Mouse (Mus musculus): Measurements from ENCODE around the gene Asphd1. TPM values are rescaled to one million over a fixed set of nuclear protein-coding genes. Genes with fewer than 3 reads are reported as not detected.

Asphd1 gene
- 1.4 TPM in 2 replicates for polyA plus RNA-seq (2012; rRNA removed)

DNA sequence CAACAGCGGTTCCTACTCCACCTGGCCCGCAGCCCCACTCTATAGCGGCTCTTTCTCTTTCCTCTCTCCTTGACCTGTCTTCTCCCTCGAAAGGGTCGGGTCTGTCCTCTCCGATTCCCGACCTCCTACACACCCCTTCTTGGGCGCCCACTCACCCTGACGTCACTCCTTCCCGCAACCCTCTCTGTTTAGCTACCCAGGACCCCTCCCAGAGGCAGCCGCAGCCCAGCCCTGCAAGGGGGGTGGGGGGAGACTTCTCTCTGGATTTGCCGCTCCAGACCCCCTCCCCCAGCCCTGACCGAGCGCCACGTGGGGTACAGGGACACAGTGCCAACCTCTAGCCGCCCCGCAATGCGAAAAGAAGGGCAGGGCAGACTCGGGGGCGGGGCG is at the start of gene Asphd1:
Gene Asphd1 (minus strand): TSS at position 180 of the 390 bp plus-strand sequence.
- peaks cover 29% of the 10 kb centered on the region for H3K4me1 ChIP-seq (ENCODE audit: control insufficient read depth, insufficient read depth, low read length)
- H3K27me3 ChIP-seq (ENCODE audit: control insufficient read depth, insufficient read depth, low read length): no peaks in the 10 kb centered on the region
- peak within 1 kb of the TSS; percentile 31 for H3K4me3 ChIP-seq (ENCODE audit: control insufficient read depth, low read depth, low read length)
- no peak for TF ChIP-seq POLR2A (IDR thresholded peaks at IDR 0.05; ENCODE audit: control insufficient read depth, low read depth, low read length)
- no peak for TF ChIP-seq CTCF (IDR thresholded peaks at IDR 0.05; ENCODE audit: control insufficient read depth, insufficient read depth, insufficient replicate concordance, low read depth, low read length)
- peaks cover 4% of the 10 kb centered on the region for H3K36me3 ChIP-seq (ENCODE audit: control insufficient read depth, insufficient read depth, low read length)
- H3K27ac ChIP-seq (ENCODE audit: control insufficient read depth, insufficient read depth, low read depth, low read length): no peak within 1 kb of the TSS

DNA sequence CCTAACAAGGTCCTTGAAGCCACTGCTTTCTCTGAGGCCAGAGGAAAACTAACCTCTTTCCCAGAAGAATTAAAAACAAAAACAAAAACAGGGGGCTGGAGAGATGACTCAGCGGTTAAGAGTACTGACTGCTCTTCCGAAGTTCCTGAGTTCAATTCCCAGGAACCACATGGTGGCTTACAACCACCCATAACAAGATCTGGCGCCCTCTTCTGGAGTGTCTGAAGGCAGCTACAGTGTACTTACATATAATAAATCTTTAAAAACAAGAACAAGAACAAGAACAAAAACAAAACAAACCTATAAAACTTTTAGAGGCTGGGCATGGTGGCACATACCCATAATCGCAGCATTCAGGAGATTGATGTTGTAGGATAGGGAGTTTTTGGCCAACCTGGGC is 47.1 kb upstream of the Asphd1 start:
- Histone ChIP-seq H3K27ac (ENCODE audit: control insufficient read depth, insufficient read depth, low read depth, low read length) (no peak overlapping the region), H3K27me3 (ENCODE audit: control insufficient read depth, insufficient read depth, low read length) (no peaks in the 10 kb centered on the region), H3K4me3 (ENCODE audit: control insufficient read depth, low read depth, low read length) (no peak overlapping the region), H3K36me3 (ENCODE audit: control insufficient read depth, insufficient read depth, low read length) (no peaks in the 10 kb centered on the region), H3K4me1 (ENCODE audit: control insufficient read depth, insufficient read depth, low read length) (peaks cover 2% of the 10 kb centered on the region; the same call in 1 of the 2 replicates)
- TF ChIP-seq POLR2A (IDR thresholded peaks at IDR 0.05; ENCODE audit: control insufficient read depth, low read depth, low read length): no peak
- no peak for TF ChIP-seq CTCF (IDR thresholded peaks at IDR 0.05; ENCODE audit: control insufficient read depth, insufficient read depth, insufficient replicate concordance, low read depth, low read length)

DNA sequence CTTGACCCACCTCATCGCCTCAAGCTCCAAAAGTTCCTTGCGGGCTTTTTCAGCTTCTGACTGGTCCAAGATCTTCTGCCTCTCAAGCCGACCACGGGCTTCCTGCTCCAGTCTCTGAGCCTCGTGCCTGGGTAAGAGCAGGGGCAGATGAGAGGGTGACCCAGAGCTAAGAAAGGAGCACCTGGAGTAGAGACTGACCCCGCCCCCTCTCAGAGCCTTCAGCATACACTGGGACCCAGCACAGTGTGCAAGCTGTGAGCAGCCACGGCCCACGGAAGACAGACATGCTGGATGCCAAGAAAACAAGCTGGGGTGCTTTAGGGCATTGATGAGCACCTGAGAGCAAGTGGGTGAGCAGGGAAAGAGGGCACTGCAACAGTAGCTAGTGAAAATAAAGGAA is 39.4 kb upstream of the Asphd1 start:
- TF ChIP-seq CTCF (IDR thresholded peaks at IDR 0.05; ENCODE audit: control insufficient read depth, insufficient read depth, insufficient replicate concordance, low read depth, low read length) (no peak), POLR2A (IDR thresholded peaks at IDR 0.05; ENCODE audit: control insufficient read depth, low read depth, low read length) (no peak)
- no peaks in the 10 kb centered on the region for H3K36me3 ChIP-seq (ENCODE audit: control insufficient read depth, insufficient read depth, low read length)
- no peak overlapping the region for H3K4me3 ChIP-seq (ENCODE audit: control insufficient read depth, low read depth, low read length)
- H3K27me3 ChIP-seq (ENCODE audit: control insufficient read depth, insufficient read depth, low read length): no peaks in the 10 kb centered on the region
- H3K27ac ChIP-seq (ENCODE audit: control insufficient read depth, insufficient read depth, low read depth, low read length): no peak overlapping the region
- H3K4me1 ChIP-seq (ENCODE audit: control insufficient read depth, insufficient read depth, low read length): no peaks in the 10 kb centered on the region

DNA sequence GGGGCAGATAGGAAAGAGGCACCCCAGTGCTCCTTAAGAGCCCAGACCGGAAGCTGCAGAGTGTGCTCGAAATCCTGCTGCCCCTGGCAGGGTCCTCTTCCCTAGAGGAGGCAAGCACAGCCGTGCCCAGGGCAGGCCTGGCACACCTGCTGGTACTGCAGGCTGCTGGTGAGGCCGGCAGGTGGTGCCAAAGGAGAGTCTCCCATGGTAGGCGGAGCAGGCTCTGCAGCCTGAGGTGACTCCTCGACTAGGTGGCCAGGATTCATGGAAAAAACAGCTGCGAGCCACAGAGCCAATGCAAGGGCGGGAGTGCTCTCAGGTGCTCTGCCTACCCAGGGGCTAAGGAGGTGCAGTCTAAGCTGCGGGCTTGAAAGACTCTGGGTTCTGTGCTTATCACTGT is 36.9 kb upstream of the Asphd1 start:
- TF ChIP-seq CTCF (IDR thresholded peaks at IDR 0.05; ENCODE audit: control insufficient read depth, insufficient read depth, insufficient replicate concordance, low read depth, low read length) (peak; percentile 42; the same call in 1 of the 2 replicates), POLR2A (IDR thresholded peaks at IDR 0.05; ENCODE audit: control insufficient read depth, low read depth, low read length) (no peak)
- H3K4me3 ChIP-seq (ENCODE audit: control insufficient read depth, low read depth, low read length): no peak overlapping the region
- no peaks in the 10 kb centered on the region for H3K36me3 ChIP-seq (ENCODE audit: control insufficient read depth, insufficient read depth, low read length)
- H3K4me1 ChIP-seq (ENCODE audit: control insufficient read depth, insufficient read depth, low read length): no peaks in the 10 kb centered on the region; the same call in 1 of the 2 replicates
- H3K27ac ChIP-seq (ENCODE audit: control insufficient read depth, insufficient read depth, low read depth, low read length): no peak overlapping the region
- no peaks in the 10 kb centered on the region for H3K27me3 ChIP-seq (ENCODE audit: control insufficient read depth, insufficient read depth, low read length)

DNA sequence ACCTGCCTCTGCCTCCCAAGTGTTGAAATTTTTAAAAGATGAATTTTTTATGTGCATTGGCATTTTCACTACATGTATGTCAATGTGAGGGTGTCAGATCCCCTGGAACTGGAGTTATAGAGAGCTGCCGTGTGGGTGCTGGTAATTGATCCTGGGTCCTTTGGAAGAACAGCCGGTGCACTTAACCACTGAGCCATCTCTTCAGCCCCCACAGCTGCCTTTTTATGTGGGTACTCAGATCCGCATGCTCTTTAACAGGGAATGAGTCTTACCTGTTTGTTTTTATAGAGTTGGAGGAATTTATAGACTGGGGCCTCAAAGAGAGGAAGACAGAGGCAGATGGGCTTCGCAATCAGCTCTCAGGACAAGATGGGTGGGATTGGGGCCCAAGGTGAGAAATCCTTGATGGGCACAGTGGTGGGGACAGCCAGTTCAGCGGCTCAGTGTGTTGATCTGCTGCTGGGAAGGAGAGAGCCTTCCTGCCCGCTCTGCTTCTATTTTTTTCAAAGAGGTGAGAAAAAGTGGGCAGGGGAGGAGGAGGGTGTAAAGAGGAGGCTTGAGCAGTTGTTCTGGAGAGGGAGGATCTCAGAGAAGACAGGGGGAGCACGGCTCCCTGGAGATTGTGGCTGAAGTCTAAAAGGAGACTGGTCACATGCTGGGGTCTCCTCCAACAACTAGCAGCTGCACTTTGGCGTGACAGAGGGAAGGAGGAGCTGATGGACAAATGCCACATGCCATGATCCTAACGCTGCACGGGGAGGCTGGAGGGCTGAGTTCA is 35.5 kb upstream of the Asphd1 start:
- no peak overlapping the region for H3K4me3 ChIP-seq (ENCODE audit: control insufficient read depth, low read depth, low read length)
- TF ChIP-seq CTCF (IDR thresholded peaks at IDR 0.05; ENCODE audit: control insufficient read depth, insufficient read depth, insufficient replicate concordance, low read depth, low read length): no peak
- TF ChIP-seq POLR2A (IDR thresholded peaks at IDR 0.05; ENCODE audit: control insufficient read depth, low read depth, low read length): no peak
- no peaks in the 10 kb centered on the region for H3K27me3 ChIP-seq (ENCODE audit: control insufficient read depth, insufficient read depth, low read length)
- H3K4me1 ChIP-seq (ENCODE audit: control insufficient read depth, insufficient read depth, low read length): no peaks in the 10 kb centered on the region; the same call in 1 of the 2 replicates
- no peak overlapping the region for H3K27ac ChIP-seq (ENCODE audit: control insufficient read depth, insufficient read depth, low read depth, low read length)
- no peaks in the 10 kb centered on the region for H3K36me3 ChIP-seq (ENCODE audit: control insufficient read depth, insufficient read depth, low read length)

DNA sequence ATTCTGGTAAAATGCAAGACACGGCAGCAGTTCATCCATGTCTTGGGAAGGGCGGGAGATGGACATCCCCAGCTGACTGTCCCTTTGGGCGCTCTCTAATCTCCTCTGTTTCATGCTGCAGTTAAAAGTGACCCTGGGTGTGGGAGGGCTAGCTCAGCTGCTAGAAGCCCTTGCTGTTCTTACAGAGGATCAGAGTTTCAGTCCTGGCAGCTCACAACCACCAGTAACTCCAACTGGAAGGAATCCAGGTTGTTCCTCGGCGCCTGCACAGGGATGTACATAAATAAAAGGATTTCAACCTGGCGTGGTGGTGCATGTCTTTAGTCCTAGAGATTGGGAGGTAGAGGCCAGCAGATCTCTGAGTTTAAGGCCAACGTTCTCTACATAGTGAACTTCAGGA is 33.7 kb upstream of the Asphd1 start:
- TF ChIP-seq CTCF (IDR thresholded peaks at IDR 0.05; ENCODE audit: control insufficient read depth, insufficient read depth, insufficient replicate concordance, low read depth, low read length) (no peak), POLR2A (IDR thresholded peaks at IDR 0.05; ENCODE audit: control insufficient read depth, low read depth, low read length) (no peak)
- Histone ChIP-seq H3K27ac (ENCODE audit: control insufficient read depth, insufficient read depth, low read depth, low read length) (no peak overlapping the region), H3K36me3 (ENCODE audit: control insufficient read depth, insufficient read depth, low read length) (no peaks in the 10 kb centered on the region), H3K4me3 (ENCODE audit: control insufficient read depth, low read depth, low read length) (no peak overlapping the region), H3K27me3 (ENCODE audit: control insufficient read depth, insufficient read depth, low read length) (no peaks in the 10 kb centered on the region), H3K4me1 (ENCODE audit: control insufficient read depth, insufficient read depth, low read length) (no peaks in the 10 kb centered on the region; the same call in 1 of the 2 replicates)

DNA sequence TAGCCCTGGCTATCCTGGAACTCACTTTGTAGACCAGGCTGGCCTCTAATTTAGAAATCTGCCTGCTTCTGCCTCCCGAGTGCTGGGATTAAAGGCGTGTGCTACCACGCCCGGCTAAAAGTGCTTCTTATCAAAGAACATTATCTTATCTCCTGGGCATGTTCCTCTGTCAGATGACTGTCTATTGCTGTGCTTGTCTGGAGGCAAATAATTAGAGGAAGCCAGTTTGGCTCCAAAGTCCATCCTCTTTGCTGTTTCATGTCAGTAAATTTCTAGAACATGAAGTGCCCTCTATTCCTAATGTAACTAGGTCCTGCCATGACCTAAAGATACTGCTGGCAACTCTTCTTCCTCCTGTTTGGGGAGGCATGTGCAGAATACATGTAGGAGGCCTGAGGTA is 32.7 kb upstream of the Asphd1 start:
- no peak overlapping the region for H3K27ac ChIP-seq (ENCODE audit: control insufficient read depth, insufficient read depth, low read depth, low read length)
- H3K4me3 ChIP-seq (ENCODE audit: control insufficient read depth, low read depth, low read length): no peak overlapping the region
- no peaks in the 10 kb centered on the region for H3K36me3 ChIP-seq (ENCODE audit: control insufficient read depth, insufficient read depth, low read length)
- TF ChIP-seq POLR2A (IDR thresholded peaks at IDR 0.05; ENCODE audit: control insufficient read depth, low read depth, low read length): no peak
- TF ChIP-seq CTCF (IDR thresholded peaks at IDR 0.05; ENCODE audit: control insufficient read depth, insufficient read depth, insufficient replicate concordance, low read depth, low read length): no peak
- H3K4me1 ChIP-seq (ENCODE audit: control insufficient read depth, insufficient read depth, low read length): no peaks in the 10 kb centered on the region; the same call in none of the 2 replicates
- no peaks in the 10 kb centered on the region for H3K27me3 ChIP-seq (ENCODE audit: control insufficient read depth, insufficient read depth, low read length)
